Mouse (Mus musculus): ENCODE measurements around the gene Olfr263. TPM values are rescaled to one million over a fixed set of nuclear protein-coding genes. Genes with fewer than 3 reads are reported as not detected.

Gene Olfr263
- polyA plus RNA-seq (2014; fragmentation: Illumina TruSeq; extraction: RNeasy Lipid Tissue Mini Kit (QIAGEN cat#74804); ENCODE audit: low read depth, low replicate concordance), result not detected

DNA sequence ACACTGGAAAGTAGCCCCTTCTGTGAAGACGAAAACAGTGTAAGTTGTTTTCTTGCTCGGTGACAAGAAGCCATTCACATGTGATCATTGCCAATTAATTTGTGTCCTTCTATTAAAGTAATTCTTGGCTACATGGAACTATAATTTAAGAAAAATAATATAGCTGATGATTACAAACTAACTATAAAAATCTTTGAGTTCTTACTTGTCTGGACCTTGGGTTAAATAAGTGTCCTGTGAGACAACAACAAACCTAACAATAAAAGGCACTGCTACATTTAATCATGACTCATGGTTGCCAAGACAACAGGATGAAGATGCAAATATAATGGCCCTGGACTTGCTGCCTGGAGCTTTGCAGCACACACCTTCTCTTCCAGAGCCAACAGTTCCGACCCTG is at the start of gene Olfr263:
TSS of gene Olfr263 (plus strand) at position 301 of the 400 bp plus-strand sequence.

DNA sequence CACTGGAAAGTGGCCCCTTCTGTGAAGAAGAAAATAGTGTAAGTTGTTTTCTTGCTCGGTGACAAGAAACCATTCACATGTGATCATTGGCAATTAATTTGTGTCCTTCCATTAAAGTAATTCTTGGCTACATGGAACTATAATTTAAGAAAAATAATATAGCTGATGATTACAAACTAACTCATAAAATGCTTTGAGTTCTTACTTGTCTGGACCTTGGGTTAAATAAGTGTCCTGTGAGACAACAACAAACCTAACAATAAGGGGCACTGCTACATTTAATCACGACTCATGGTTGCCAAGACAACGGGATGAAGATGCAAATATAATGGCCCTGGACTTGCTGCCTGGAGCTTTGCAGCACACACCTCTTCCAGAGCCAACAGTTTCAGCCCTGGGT is 18.3 kb upstream of the Olfr263 start, which contains the start of gene Olfr1369-ps1:
TSS of gene Olfr1369-ps1 (plus strand) at position 301 of the 400 bp plus-strand sequence.

DNA sequence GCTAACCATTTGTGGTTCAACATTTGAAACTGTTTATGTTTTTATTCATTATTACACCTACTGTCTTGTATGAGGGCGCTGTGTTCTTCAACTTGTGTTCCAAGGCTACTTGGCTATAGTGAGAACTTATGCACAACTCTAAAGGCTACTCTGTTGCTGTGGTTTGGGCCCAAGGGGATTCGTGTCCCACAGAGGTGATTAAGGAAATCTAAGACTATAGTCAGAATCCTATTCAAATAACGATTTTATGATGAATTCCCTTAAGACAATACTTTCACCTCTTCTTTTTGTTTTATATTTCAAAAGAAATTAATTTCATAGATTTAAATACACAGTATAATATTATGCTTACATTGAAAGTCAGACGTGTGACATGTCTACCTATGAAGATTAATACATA is 16.3 kb downstream of the Olfr263 start, which contains the start of gene Olfr1368:
TSS of gene Olfr1368 (minus strand) at position 101 of the 400 bp plus-strand sequence.

DNA sequence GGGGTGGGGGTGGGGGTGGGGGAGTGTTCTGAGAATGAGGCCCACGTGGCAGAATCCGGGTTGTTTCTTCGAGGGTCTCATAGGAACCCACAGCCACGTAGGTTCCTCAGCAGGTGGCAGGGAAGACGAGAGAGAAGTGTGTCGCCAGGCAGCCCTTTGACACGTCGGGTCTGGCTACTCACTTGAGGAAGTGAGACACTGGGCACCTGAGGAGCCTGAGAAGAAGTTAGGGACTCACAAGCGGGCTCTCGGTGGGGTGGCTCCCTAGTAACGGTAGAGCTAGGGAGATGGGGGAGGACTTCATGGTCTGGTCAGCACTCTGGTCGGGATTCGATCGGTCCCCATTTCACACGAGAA is 49.9 kb downstream of the Olfr263 start, which contains the start of gene Trim27:
TSS of gene Trim27 (plus strand) at position 79 of the 357 bp plus-strand sequence.

Other genes starting within 250 kb of the Olfr263 start
- not detected for gene Olfr1370, start 54.7 kb upstream of the Olfr263 start, polyA plus RNA-seq (2014; fragmentation: Illumina TruSeq; extraction: RNeasy Lipid Tissue Mini Kit (QIAGEN cat#74804); ENCODE audit: low read depth, low replicate concordance)
- gene Olfr1369-ps1, start 18.2 kb upstream of the Olfr263 start, polyA plus RNA-seq (2014; fragmentation: Illumina TruSeq; extraction: RNeasy Lipid Tissue Mini Kit (QIAGEN cat#74804); ENCODE audit: low read depth, low replicate concordance), result not detected
- gene Olfr1368, start 16.2 kb downstream of the Olfr263 start, polyA plus RNA-seq (2014; fragmentation: Illumina TruSeq; extraction: RNeasy Lipid Tissue Mini Kit (QIAGEN cat#74804); ENCODE audit: low read depth, low replicate concordance), result not detected
- gene Trim27, start 49.8 kb downstream of the Olfr263 start, polyA plus RNA-seq (2014; fragmentation: Illumina TruSeq; extraction: RNeasy Lipid Tissue Mini Kit (QIAGEN cat#74804); ENCODE audit: low read depth, low replicate concordance), result 21.8 TPM
- gene Gpx5, start 163.1 kb downstream of the Olfr263 start, polyA plus RNA-seq (2014; fragmentation: Illumina TruSeq; extraction: RNeasy Lipid Tissue Mini Kit (QIAGEN cat#74804); ENCODE audit: low read depth, low replicate concordance), result not detected
- gene Gpx6, start 182.5 kb downstream of the Olfr263 start, polyA plus RNA-seq (2014; fragmentation: Illumina TruSeq; extraction: RNeasy Lipid Tissue Mini Kit (QIAGEN cat#74804); ENCODE audit: low read depth, low replicate concordance), result not detected
- gene Olfr1367, start 217.3 kb downstream of the Olfr263 start, polyA plus RNA-seq (2014; fragmentation: Illumina TruSeq; extraction: RNeasy Lipid Tissue Mini Kit (QIAGEN cat#74804); ENCODE audit: low read depth, low replicate concordance), result not detected
- gene Zscan12, start 233.2 kb downstream of the Olfr263 start, polyA plus RNA-seq (2014; fragmentation: Illumina TruSeq; extraction: RNeasy Lipid Tissue Mini Kit (QIAGEN cat#74804); ENCODE audit: low read depth, low replicate concordance), result 6.9 TPM

Measured in heart, adult 10 weeks (tissue).